Mouse (Mus musculus) lung, embryonic 16.5 days (tissue): Measurements from ENCODE around the gene Wrap73. TPM values are rescaled to one million over a fixed set of nuclear protein-coding genes. Genes with fewer than 3 reads are reported as not detected.

Source experiments
- ATAC-seq: fragments of 200-750 bp; cut with Nextera tagmentation; 2 replicates; pipeline ENCODE4 v1.8.0; 2017; ENCODE audit warnings: low read depth, mild to moderate bottlenecking, moderate library complexity
- H3K27ac ChIP-seq: fragments of 300-500 bp; sonication (generic); 2 replicates; pipeline ENCODE4 v1.5.1; 2014; ENCODE audit warnings: mild to moderate bottlenecking, control low read depth, low read length
- H3K27me3 ChIP-seq: fragments of 300-500 bp; sonication (generic); 2 replicates; pipeline ENCODE4 v1.6.1; 2014; ENCODE audit warnings: low read depth, low read length, mixed read lengths; ENCODE audit not compliant: control insufficient read depth, insufficient read depth
- H3K36me3 ChIP-seq: fragments of 300-500 bp; sonication (generic); 2 replicates; pipeline ENCODE4 v1.6.1; 2014; ENCODE audit warnings: low read length; ENCODE audit not compliant: control insufficient read depth, insufficient read depth
- H3K4me1 ChIP-seq: fragments of 300-500 bp; sonication (generic); replicated peaks from 2 replicates; pipeline ENCODE4 v1.6.1; 2014; ENCODE audit warnings: low read length, mixed read lengths; ENCODE audit not compliant: control insufficient read depth, insufficient read depth
- H3K4me2 ChIP-seq: fragments of 300-500 bp; sonication (generic); 2 replicates; pipeline ENCODE4 v1.6.1; 2014; ENCODE audit warnings: low read depth, low read length, control low read depth
- H3K4me3 ChIP-seq: fragments of 300-500 bp; sonication (generic); 2 replicates; pipeline ENCODE4 v1.5.1; 2014; ENCODE audit warnings: mild to moderate bottlenecking, low read length, control low read depth
- H3K9ac ChIP-seq: fragments of 300-500 bp; sonication (generic); 2 replicates; pipeline ENCODE4 v1.6.1; 2014; ENCODE audit warnings: low read length, control low read depth
- H3K9me3 ChIP-seq: fragments of 300-500 bp; sonication (generic); 2 replicates; pipeline ENCODE4 v1.6.1; 2016; ENCODE audit warnings: low read length; ENCODE audit not compliant: control insufficient read depth
- WGBS: fragments of 180-500 bp; shearing (Covaris S2); extraction: QIAGEN DNeasy Blood & Tissue Kit; methylation state at CpG from one replicate; pipeline ENCODE4 v1.1.7; 2014; 5-methylcytosine and 5-hydroxymethylcytosine counted together
- polyA plus RNA-seq: library from polyadenylated mRNA; unstranded; fragments of >200 nt; fragmentation: Nextera tagmentation; extraction: Ambion mirVana; gene quantifications from 2 replicates; pipeline ENCODE4 v1.2.1, GENCODE M21; 2015

Wrap73 gene
- polyA plus RNA-seq, 1 experiment from 2014 or later = 36.0 TPM

- Histone ChIP-seq H3K9me3 (peaks cover 3% of the 10 kb centered on the region; the same call in 1 of the 2 replicates), H3K27me3 (no peaks in the 10 kb centered on the region), H3K4me3 (no peak overlapping the region), H3K36me3 (no peaks in the 10 kb centered on the region), H3K27ac (no peak overlapping the region), H3K4me1 (0 out of 2 replicates have a peak, but pooled peaks cover 2% of the 10 kb centered on the region), H3K9ac (no peak overlapping the region), H3K4me2 (no peak overlapping the region)
- 67% methylated on average over 6 of the region's 6 CpGs for WGBS
- ATAC-seq = no peak
Observed at GRCm38 (mm10) chr4:154197961-154198360, 55.8 kb downstream of the Wrap73 start.

- 0 out of 2 replicates have a peak, but pooled peaks cover 2% of the 10 kb centered on the region for H3K4me1 ChIP-seq
- H3K9ac ChIP-seq = no peak overlapping the region
- peak; percentile 31 for ATAC-seq
- no peaks in the 10 kb centered on the region for H3K36me3 ChIP-seq
- no peak overlapping the region for H3K27ac ChIP-seq
- peaks cover 3% of the 10 kb centered on the region; the same call in 1 of the 2 replicates for H3K9me3 ChIP-seq
- 62% methylated on average over 7 of the region's 7 CpGs for WGBS
- no peak overlapping the region for H3K4me3 ChIP-seq
- H3K27me3 ChIP-seq = no peaks in the 10 kb centered on the region
- no peak overlapping the region for H3K4me2 ChIP-seq
Observed at GRCm38 (mm10) chr4:154198377-154198961, 56.3 kb downstream of the Wrap73 start.

GRCm38 (mm10) chr4:154201511-154201910 lies 59.3 kb downstream of the Wrap73 start:
- H3K27me3 ChIP-seq = no peaks in the 10 kb centered on the region
- ATAC-seq = no peak
- H3K4me1 ChIP-seq = 0 out of 2 replicates have a peak, but pooled peaks cover 2% of the 10 kb centered on the region
- 75% methylated on average over 5 of the region's 5 CpGs for WGBS
- H3K4me2 ChIP-seq = no peak overlapping the region
- H3K36me3 ChIP-seq = no peaks in the 10 kb centered on the region
- no peak overlapping the region for H3K27ac ChIP-seq
- no peaks in the 10 kb centered on the region for H3K9me3 ChIP-seq
- no peak overlapping the region for H3K4me3 ChIP-seq
- no peak overlapping the region for H3K9ac ChIP-seq

- ATAC-seq = no peak
- Histone ChIP-seq H3K4me3 (no peak overlapping the region), H3K36me3 (no peaks in the 10 kb centered on the region), H3K9me3 (no peaks in the 10 kb centered on the region), H3K27ac (no peak overlapping the region), H3K9ac (0 out of 2 replicates have a peak overlapping the region, but pooled peaks have one; percentile 11), H3K4me1 (no peaks in the 10 kb centered on the region), H3K27me3 (no peaks in the 10 kb centered on the region), H3K4me2 (no peak overlapping the region)
- WGBS = 63% methylated on average over 7 of the region's 7 CpGs
Observed at GRCm38 (mm10) chr4:154204532-154204931, 62.4 kb downstream of the Wrap73 start.

GRCm38 (mm10) chr4:154205392-154205791 lies 63.2 kb downstream of the Wrap73 start:
- ATAC-seq = peak; percentile 49
- Histone ChIP-seq H3K27ac (no peak overlapping the region), H3K9me3 (no peaks in the 10 kb centered on the region), H3K36me3 (no peaks in the 10 kb centered on the region), H3K4me1 (no peaks in the 10 kb centered on the region), H3K9ac (no peak overlapping the region), H3K27me3 (no peaks in the 10 kb centered on the region), H3K4me2 (no peak overlapping the region), H3K4me3 (no peak overlapping the region)
- WGBS = 31% methylated on average over 5 of the region's 5 CpGs

- no peaks in the 10 kb centered on the region for H3K4me1 ChIP-seq
- H3K36me3 ChIP-seq = no peaks in the 10 kb centered on the region
- 13% methylated on average over 5 of the region's 5 CpGs for WGBS
- H3K27me3 ChIP-seq = no peaks in the 10 kb centered on the region
- no peaks in the 10 kb centered on the region for H3K9me3 ChIP-seq
- H3K27ac ChIP-seq = no peak overlapping the region
- H3K4me2 ChIP-seq = no peak overlapping the region
- 0 out of 2 replicates have a peak, but pooled peaks have one; percentile 29 for ATAC-seq
- H3K4me3 ChIP-seq = no peak overlapping the region
- no peak overlapping the region for H3K9ac ChIP-seq
Observed at GRCm38 (mm10) chr4:154207261-154207660, 65.1 kb downstream of the Wrap73 start.

GRCm38 (mm10) chr4:154209054-154209453 lies 66.9 kb downstream of the Wrap73 start:
- peak; percentile 49 for ATAC-seq
- Histone ChIP-seq H3K4me2 (no peak overlapping the region), H3K4me3 (no peak overlapping the region), H3K9ac (no peak overlapping the region), H3K27ac (no peak overlapping the region), H3K9me3 (no peaks in the 10 kb centered on the region), H3K27me3 (no peaks in the 10 kb centered on the region), H3K4me1 (peaks cover 4% of the 10 kb centered on the region; the same call in 1 of the 2 replicates), H3K36me3 (no peaks in the 10 kb centered on the region)
- WGBS = 55% methylated on average over 6 of the region's 6 CpGs

- Histone ChIP-seq H3K4me1 (peaks cover 10% of the 10 kb centered on the region), H3K4me2 (no peak overlapping the region), H3K9ac (no peak overlapping the region), H3K36me3 (no peaks in the 10 kb centered on the region), H3K27ac (no peak overlapping the region), H3K9me3 (no peaks in the 10 kb centered on the region), H3K27me3 (no peaks in the 10 kb centered on the region), H3K4me3 (no peak overlapping the region)
- ATAC-seq = no peak
- WGBS = 11% methylated on average over 3 of the region's 3 CpGs
Observed at GRCm38 (mm10) chr4:154209825-154210224, 67.7 kb downstream of the Wrap73 start.

- Histone ChIP-seq H3K27ac (no peak overlapping the region), H3K4me3 (no peak overlapping the region), H3K9ac (no peak overlapping the region), H3K27me3 (no peaks in the 10 kb centered on the region), H3K4me2 (no peak overlapping the region), H3K36me3 (no peaks in the 10 kb centered on the region), H3K4me1 (peaks cover 10% of the 10 kb centered on the region), H3K9me3 (no peaks in the 10 kb centered on the region)
- WGBS = 74% methylated on average over 13 of the region's 13 CpGs
- ATAC-seq = no peak
Observed at GRCm38 (mm10) chr4:154211459-154211858, 69.3 kb downstream of the Wrap73 start.
